Mouse (Mus musculus): ENCODE results near the gene Ppp6r1. TPM values are rescaled to one million over a fixed set of nuclear protein-coding genes. Genes with fewer than 3 reads are reported as not detected.
"Not testable (repeated sequence)": the region's sequence is repeated elsewhere in the genome, so short reads cannot be mapped to it uniquely, and the experiment has no call there.

The Ppp6r1 gene
- total and polyA plus RNA-seq, 3 experiments, result 90.5 to 223 (median 97.4) TPM

GRCm38 (mm10) chr7:4608002-4608401 lies 50.8 kb downstream of the Ppp6r1 start:
- no peak for ATAC-seq (ENCODE audit: extremely low read depth, insufficient number of reproducible peaks, low FRiP score, poor library complexity, severe bottlenecking)
- TF ChIP-seq TAL1 (conservative IDR thresholded peaks at IDR 0.05; ENCODE audit: low read depth, low read length) (no peak), CTCF (IDR thresholded peaks at IDR 0.05; ENCODE audit: low read depth, low read length) (no peak), GATA1 (IDR thresholded peaks at IDR 0.05; ENCODE audit: borderline replicate concordance, low read length) (no peak), POLR2AphosphoS5 (IDR thresholded peaks at IDR 0.05; ENCODE audit: insufficient replicate concordance, low read depth, low read length) (no peak), GATA2 (IDR thresholded peaks at IDR 0.05; ENCODE audit: borderline replicate concordance, low read depth, low read length) (no peak)
- H3K4me1 ChIP-seq (ENCODE audit: insufficient read depth, low read depth, low read length), result peaks cover 3% of the 10 kb centered on the region
- no peaks in the 10 kb centered on the region for H3K36me3 ChIP-seq (replicated peaks)
- no peak overlapping the region for H3K4me3 ChIP-seq (ENCODE audit: low read depth, low read length)
- H3K27me3 ChIP-seq (ENCODE audit: insufficient read depth, low read length), result peaks cover 12% of the 10 kb centered on the region
- no peak for DNase-seq (ENCODE audit: low spot score)
- H3K9me3 ChIP-seq (replicated peaks), result no peaks in the 10 kb centered on the region

GRCm38 (mm10) chr7:4603873-4604272 lies 54.9 kb downstream of the Ppp6r1 start, which contains the start of gene Ptprh:
Gene Ptprh (minus strand): TSS chr7:4604041.
- Histone ChIP-seq H3K4me1 (ENCODE audit: insufficient read depth, low read depth, low read length) (peaks cover 3% of the 10 kb centered on the region), H3K36me3 (replicated peaks) (no peaks in the 10 kb centered on the region), H3K9me3 (replicated peaks) (no peaks in the 10 kb centered on the region), H3K4me3 (ENCODE audit: low read depth, low read length) (no peak within 1 kb of the TSS), H3K27me3 (ENCODE audit: insufficient read depth, low read length) (no peaks in the 10 kb centered on the region; the same call in none of the 2 replicates)
- DNase-seq (ENCODE audit: low spot score) (no peak), ATAC-seq (ENCODE audit: extremely low read depth, insufficient number of reproducible peaks, low FRiP score, poor library complexity, severe bottlenecking) (no peak)
- TF ChIP-seq TAL1 (conservative IDR thresholded peaks at IDR 0.05; ENCODE audit: low read depth, low read length) (no peak), GATA1 (IDR thresholded peaks at IDR 0.05; ENCODE audit: borderline replicate concordance, low read length) (no peak), CTCF (IDR thresholded peaks at IDR 0.05; ENCODE audit: low read depth, low read length) (no peak), GATA2 (IDR thresholded peaks at IDR 0.05; ENCODE audit: borderline replicate concordance, low read depth, low read length) (no peak), POLR2AphosphoS5 (IDR thresholded peaks at IDR 0.05; ENCODE audit: insufficient replicate concordance, low read depth, low read length) (no peak)

- TF ChIP-seq CTCF (IDR thresholded peaks at IDR 0.05; ENCODE audit: low read depth, low read length), result no peak
- TF ChIP-seq TAL1 (conservative IDR thresholded peaks at IDR 0.05; ENCODE audit: low read depth, low read length), result no peak
- TF ChIP-seq GATA2 (IDR thresholded peaks at IDR 0.05; ENCODE audit: borderline replicate concordance, low read depth, low read length), result no peak
- TF ChIP-seq POLR2AphosphoS5 (IDR thresholded peaks at IDR 0.05; ENCODE audit: insufficient replicate concordance, low read depth, low read length), result no peak
- TF ChIP-seq GATA1 (IDR thresholded peaks at IDR 0.05; ENCODE audit: borderline replicate concordance, low read length), result no peak
- peaks cover under 1% of the 10 kb centered on the region for H3K4me1 ChIP-seq (ENCODE audit: insufficient read depth, low read depth, low read length)
- no peaks in the 10 kb centered on the region for H3K36me3 ChIP-seq (replicated peaks)
- H3K27me3 ChIP-seq (ENCODE audit: insufficient read depth, low read length), result no peaks in the 10 kb centered on the region; the same call in none of the 2 replicates
- DNase-seq (ENCODE audit: low spot score) (no peak), ATAC-seq (ENCODE audit: extremely low read depth, insufficient number of reproducible peaks, low FRiP score, poor library complexity, severe bottlenecking) (no peak)
- H3K9me3 ChIP-seq (replicated peaks), result no peaks in the 10 kb centered on the region
- no peak overlapping the region for H3K4me3 ChIP-seq (ENCODE audit: low read depth, low read length)
Observed at GRCm38 (mm10) chr7:4602969-4603368, 55.9 kb downstream of the Ppp6r1 start.

- H3K4me3 ChIP-seq (ENCODE audit: low read depth, low read length); H3K36me3 ChIP-seq (replicated peaks); H3K9me3 ChIP-seq (replicated peaks); ATAC-seq (ENCODE audit: extremely low read depth, insufficient number of reproducible peaks, low FRiP score, poor library complexity, severe bottlenecking); DNase-seq (ENCODE audit: low spot score); H3K27me3 ChIP-seq (ENCODE audit: insufficient read depth, low read length); H3K4me1 ChIP-seq (ENCODE audit: insufficient read depth, low read depth, low read length): not testable (repeated sequence)
Observed at GRCm38 (mm10) chr7:4597046-4597445, 61.8 kb downstream of the Ppp6r1 start.

Other genes with a start within 250 kb of the Ppp6r1 start
Only the 20 nearest of the 24 such genes appear.
- gene Eps8l1, start 198.3 kb downstream of the Ppp6r1 start, total RNA-seq (2014; fragmentation: Nextera tagmentation), result not detected in 2 replicates
- 0.11 TPM in 1 of 2 replicates, not detected in the other for gene Eps8l1, start 198.3 kb downstream of the Ppp6r1 start, total RNA-seq (2017)
- gene Eps8l1, start 198.3 kb downstream of the Ppp6r1 start, polyA plus RNA-seq (2012), result not detected in 2 replicates
- gene Ppp1r12c, start 157.3 kb downstream of the Ppp6r1 start, total RNA-seq (2014; fragmentation: Nextera tagmentation), result 91.9 and 100 TPM in 2 replicates
- gene Ppp1r12c, start 157.3 kb downstream of the Ppp6r1 start, total RNA-seq (2017), result 91.1 and 99.8 TPM in 2 replicates
- gene Ppp1r12c, start 157.3 kb downstream of the Ppp6r1 start, polyA plus RNA-seq (2012), result 135 and 173 TPM in 2 replicates
- not detected in 2 replicates for gene Tnnt1, start 142.6 kb downstream of the Ppp6r1 start, total RNA-seq (2014; fragmentation: Nextera tagmentation)
- 0.17 TPM in 1 of 2 replicates, not detected in the other for gene Tnnt1, start 142.6 kb downstream of the Ppp6r1 start, total RNA-seq (2017)
- 0.22 and 0.35 TPM in 2 replicates for gene Tnnt1, start 142.6 kb downstream of the Ppp6r1 start, polyA plus RNA-seq (2012)
- gene Tnni3, start 134.8 kb downstream of the Ppp6r1 start, total RNA-seq (2014; fragmentation: Nextera tagmentation), result not detected in 2 replicates
- gene Tnni3, start 134.8 kb downstream of the Ppp6r1 start, total RNA-seq (2017), result 0.41 TPM in 1 of 2 replicates, not detected in the other
- 0.15 TPM in 1 of 2 replicates, not detected in the other for gene Tnni3, start 134.8 kb downstream of the Ppp6r1 start, polyA plus RNA-seq (2012)
- not detected in 2 replicates for gene Dnaaf3, start 126.6 kb downstream of the Ppp6r1 start, total RNA-seq (2014; fragmentation: Nextera tagmentation)
- not detected in 2 replicates for gene Dnaaf3, start 126.6 kb downstream of the Ppp6r1 start, total RNA-seq (2017)
- not detected in 2 replicates for gene Dnaaf3, start 126.6 kb downstream of the Ppp6r1 start, polyA plus RNA-seq (2012)
- gene Syt5, start 111.5 kb downstream of the Ppp6r1 start, total RNA-seq (2014; fragmentation: Nextera tagmentation), result not detected in 2 replicates
- gene Syt5, start 111.5 kb downstream of the Ppp6r1 start, total RNA-seq (2017), result not detected in 2 replicates
- not detected in 2 replicates for gene Syt5, start 111.5 kb downstream of the Ppp6r1 start, polyA plus RNA-seq (2012)
- not detected in 2 replicates for gene Ptprh, start 55.0 kb downstream of the Ppp6r1 start, total RNA-seq (2014; fragmentation: Nextera tagmentation)
- 0.05 and 0.06 TPM in 2 replicates for gene Ptprh, start 55.0 kb downstream of the Ppp6r1 start, total RNA-seq (2017)
- not detected in 2 replicates for gene Ptprh, start 55.0 kb downstream of the Ppp6r1 start, polyA plus RNA-seq (2012)
- gene Tmem86b, start 27.6 kb downstream of the Ppp6r1 start, total RNA-seq (2014; fragmentation: Nextera tagmentation), result 10.3 and 40.0 TPM in 2 replicates
- gene Tmem86b, start 27.6 kb downstream of the Ppp6r1 start, total RNA-seq (2017), result 9.3 and 10.4 TPM in 2 replicates
- gene Tmem86b, start 27.6 kb downstream of the Ppp6r1 start, polyA plus RNA-seq (2012), result 3.8 and 4.8 TPM in 2 replicates
- 55.3 and 67.8 TPM in 2 replicates for gene Hspbp1, start 26.0 kb upstream of the Ppp6r1 start, total RNA-seq (2014; fragmentation: Nextera tagmentation)
- 26.5 and 30.6 TPM in 2 replicates for gene Hspbp1, start 26.0 kb upstream of the Ppp6r1 start, total RNA-seq (2017)
- gene Hspbp1, start 26.0 kb upstream of the Ppp6r1 start, polyA plus RNA-seq (2012), result 124 and 152 TPM in 2 replicates
- gene Brsk1, start 31.6 kb upstream of the Ppp6r1 start, total RNA-seq (2014; fragmentation: Nextera tagmentation), result not detected in 2 replicates
- 0.44 TPM in 1 of 2 replicates, not detected in the other for gene Brsk1, start 31.6 kb upstream of the Ppp6r1 start, total RNA-seq (2017)
- not detected in 2 replicates for gene Brsk1, start 31.6 kb upstream of the Ppp6r1 start, polyA plus RNA-seq (2012)
- 1.1 and 1.7 TPM in 2 replicates for gene Tmem150b, start 66.2 kb upstream of the Ppp6r1 start, total RNA-seq (2014; fragmentation: Nextera tagmentation)
- gene Tmem150b, start 66.2 kb upstream of the Ppp6r1 start, total RNA-seq (2017), result 1.2 and 1.7 TPM in 2 replicates
- gene Tmem150b, start 66.2 kb upstream of the Ppp6r1 start, polyA plus RNA-seq (2012), result 0.11 and 0.21 TPM in 2 replicates
- gene Kmt5c, start 81.1 kb upstream of the Ppp6r1 start, total RNA-seq (2014; fragmentation: Nextera tagmentation), result 79.7 and 108 TPM in 2 replicates
- gene Kmt5c, start 81.1 kb upstream of the Ppp6r1 start, total RNA-seq (2017), result 34.8 and 39.0 TPM in 2 replicates
- gene Kmt5c, start 81.1 kb upstream of the Ppp6r1 start, polyA plus RNA-seq (2012), result 232 and 325 TPM in 2 replicates
- gene Cox6b2, start 94.1 kb upstream of the Ppp6r1 start, total RNA-seq (2014; fragmentation: Nextera tagmentation), result 4.2 and 5.3 TPM in 2 replicates
- gene Cox6b2, start 94.1 kb upstream of the Ppp6r1 start, total RNA-seq (2017), result 1.0 and 2.0 TPM in 2 replicates
- 7.8 and 8.0 TPM in 2 replicates for gene Cox6b2, start 94.1 kb upstream of the Ppp6r1 start, polyA plus RNA-seq (2012)
- not detected in 2 replicates for gene Fam71e2, start 112.3 kb upstream of the Ppp6r1 start, total RNA-seq (2014; fragmentation: Nextera tagmentation)
- gene Fam71e2, start 112.3 kb upstream of the Ppp6r1 start, total RNA-seq (2017), result 0.05 and 0.06 TPM in 2 replicates
- not detected in 2 replicates for gene Fam71e2, start 112.3 kb upstream of the Ppp6r1 start, polyA plus RNA-seq (2012)
- gene Il11, start 123.8 kb upstream of the Ppp6r1 start, total RNA-seq (2014; fragmentation: Nextera tagmentation), result not detected in 2 replicates
- not detected in 2 replicates for gene Il11, start 123.8 kb upstream of the Ppp6r1 start, total RNA-seq (2017)
- 0.13 and 0.15 TPM in 2 replicates for gene Il11, start 123.8 kb upstream of the Ppp6r1 start, polyA plus RNA-seq (2012)
- gene Tmem190, start 123.9 kb upstream of the Ppp6r1 start, total RNA-seq (2014; fragmentation: Nextera tagmentation), result not detected in 2 replicates
- gene Tmem190, start 123.9 kb upstream of the Ppp6r1 start, total RNA-seq (2017), result 0.41 TPM in 1 of 2 replicates, not detected in the other
- gene Tmem190, start 123.9 kb upstream of the Ppp6r1 start, polyA plus RNA-seq (2012), result not detected in 2 replicates
- 1.7 and 4.7 TPM in 2 replicates for gene Tmem238, start 130.6 kb upstream of the Ppp6r1 start, total RNA-seq (2014; fragmentation: Nextera tagmentation)
- 6.8 and 12.1 TPM in 2 replicates for gene Tmem238, start 130.6 kb upstream of the Ppp6r1 start, total RNA-seq (2017)
- gene Tmem238, start 130.6 kb upstream of the Ppp6r1 start, polyA plus RNA-seq (2012), result 40.6 and 61.2 TPM in 2 replicates
- gene Rpl28, start 133.9 kb upstream of the Ppp6r1 start, total RNA-seq (2014; fragmentation: Nextera tagmentation), result 1,543 and 2,339 TPM in 2 replicates
- 548 and 573 TPM in 2 replicates for gene Rpl28, start 133.9 kb upstream of the Ppp6r1 start, total RNA-seq (2017)
- gene Rpl28, start 133.9 kb upstream of the Ppp6r1 start, polyA plus RNA-seq (2012), result 5,642 and 5,886 TPM in 2 replicates
- 538 and 670 TPM in 2 replicates for gene Ube2s, start 153.6 kb upstream of the Ppp6r1 start, total RNA-seq (2014; fragmentation: Nextera tagmentation)
- gene Ube2s, start 153.6 kb upstream of the Ppp6r1 start, total RNA-seq (2017), result 171 and 195 TPM in 2 replicates
- gene Ube2s, start 153.6 kb upstream of the Ppp6r1 start, polyA plus RNA-seq (2012), result 210 and 243 TPM in 2 replicates
- not detected in 2 replicates for gene Shisa7, start 185.7 kb upstream of the Ppp6r1 start, total RNA-seq (2014; fragmentation: Nextera tagmentation)
- 0.06 and 0.22 TPM in 2 replicates for gene Shisa7, start 185.7 kb upstream of the Ppp6r1 start, total RNA-seq (2017)
- gene Shisa7, start 185.7 kb upstream of the Ppp6r1 start, polyA plus RNA-seq (2012), result not detected in 2 replicates

Data from G1E (cell line).